Comparison of ENCODE assay signal across 12 mouse cellular contexts in the genomic region with DNA sequence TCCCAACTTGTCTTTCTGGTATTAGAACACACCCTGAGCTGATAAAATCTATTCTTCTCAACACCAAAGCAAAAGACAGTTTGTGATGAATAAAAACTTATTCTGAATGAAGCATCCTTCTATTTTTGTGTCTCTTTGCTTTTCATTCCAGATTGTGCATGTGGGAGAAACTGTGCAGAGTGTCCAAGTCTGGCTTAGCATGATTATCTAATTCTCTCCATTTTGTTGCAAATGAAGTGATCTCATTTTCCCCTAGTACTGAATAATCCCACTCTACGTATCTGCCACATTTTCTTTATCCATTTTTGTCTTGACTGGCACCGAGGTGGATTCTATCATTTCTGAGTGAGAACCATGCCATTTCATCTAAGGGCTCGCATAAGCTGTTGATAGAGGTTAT. TPM values are rescaled to one million over a fixed set of nuclear protein-coding genes. Genes with fewer than 3 reads are reported as not detected.
"Had no signal": no experiment of that assay in that cellular context is flagged by ENCODE, and none has a peak within 500 bp of the region (broad histone marks: within the 10 kb centered on the region; RNA-seq: fewer than 3 reads in every experiment).

No protein-coding gene starts in this region.

- DNase-seq: kidney, adult 8-10 months; kidney, postnatal 10 days; kidney, postnatal 4 days; lung, embryonic 14.5 days; lung, postnatal 10 days; lung, postnatal 4 days; midbrain, embryonic 14.5 days; right cerebral cortex, postnatal 25 days; spleen, adult 18-20 months; thymus, adult 2 months; thymus, postnatal 25 days had no signal

RNA-seq across cellular contexts. Expression of gene Sox30, which starts 4.0 kb away (rescaled TPM):
- total RNA-seq: megakaryocyte, adult 5-6 weeks had no signal
